ENCODE assay signal across 10 mouse cellular contexts in the genomic region with DNA sequence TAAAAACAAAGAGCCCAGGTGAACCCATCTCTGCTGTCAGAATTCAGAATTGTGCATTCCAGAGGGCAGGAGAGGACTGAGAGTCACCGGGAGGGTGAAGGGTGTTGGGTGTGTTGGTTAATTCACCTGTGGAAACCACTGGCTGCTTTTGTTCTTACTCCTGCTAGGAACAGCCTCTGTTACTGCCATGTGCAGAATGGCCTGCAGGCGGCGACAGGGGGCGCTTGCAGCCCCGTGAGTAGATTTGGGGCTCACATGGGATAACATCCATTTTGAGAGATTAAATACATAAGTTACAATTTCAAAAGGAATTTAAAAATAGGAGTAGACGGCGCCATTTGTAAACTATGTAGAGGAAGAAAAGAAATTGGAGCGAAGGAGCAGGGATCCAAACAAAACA. TPM values are rescaled to one million over a fixed set of nuclear protein-coding genes. Genes with fewer than 3 reads are reported as not detected.
DNase-seq lines count a peak whose midpoint lies in the region; ATAC-seq and TF ChIP-seq lines count a peak whose summit lies in the region.
"Had no signal": no experiment of that assay in that cellular context is flagged by ENCODE, and none has a peak within 500 bp of the region (broad histone marks: within the 10 kb centered on the region; RNA-seq: fewer than 3 reads in every experiment).

No protein-coding gene starts in this region.

- no peaks in the 10 kb centered on the region for H3K36me3 ChIP-seq in kidney, embryonic 14.5 days (ENCODE audit: control insufficient read depth, insufficient read depth, low read length)
- H3K36me3 ChIP-seq in small intestine, adult 2 months (ENCODE audit: control insufficient read depth, insufficient read depth, low read length): no peaks in the 10 kb centered on the region
- H3K36me3 ChIP-seq in midbrain, embryonic 16.5 days (ENCODE audit: control insufficient read depth, insufficient read depth, low read length): no peaks in the 10 kb centered on the region
- H3K36me3 ChIP-seq: limb, embryonic 13.5 days had no signal

- DNase-seq in kidney, adult 18-20 months: peak; percentile 27
- DNase-seq in ES-CJ7 (ENCODE audit: low read depth, low spot score): peak; percentile 76
- DNase-seq in left cerebral cortex, adult 18-20 months (ENCODE audit: low spot score in 2 of 2): no peak
- DNase-seq in right cerebral cortex, adult 18-20 months: no peak

- 36% methylated on average over 8 of the region's 8 CpGs for WGBS in kidney, embryonic 14.5 days
- WGBS in small intestine, adult 2 months: 36% methylated on average over 8 of the region's 8 CpGs
- 36% methylated on average over 8 of the region's 8 CpGs for WGBS in midbrain, embryonic 16.5 days

- H3K27ac ChIP-seq in kidney, embryonic 14.5 days (ENCODE audit: low read depth, low read length): no peak overlapping the region
- H3K27ac ChIP-seq in cortical plate, adult 2 months (ENCODE audit: insufficient read depth, low read length): no peak overlapping the region
- H3K27ac ChIP-seq in small intestine, adult 2 months (ENCODE audit: insufficient read depth, low read depth, low read length): no peak overlapping the region
- H3K27ac ChIP-seq in midbrain, embryonic 16.5 days (ENCODE audit: low read length): no peak overlapping the region
- H3K27ac ChIP-seq: limb, embryonic 13.5 days had no signal

- H3K9ac ChIP-seq in kidney, embryonic 14.5 days (ENCODE audit: low read depth, low read length): no peak overlapping the region
- no peak overlapping the region for H3K9ac ChIP-seq in midbrain, embryonic 16.5 days (ENCODE audit: low read depth, low read length)
- H3K9ac ChIP-seq: limb, embryonic 13.5 days had no signal

- no peak overlapping the region for H3K4me3 ChIP-seq in kidney, embryonic 14.5 days (ENCODE audit: low read length)
- no peak overlapping the region for H3K4me3 ChIP-seq in cortical plate, adult 2 months (ENCODE audit: insufficient read depth, low read length)
- H3K4me3 ChIP-seq in small intestine, adult 2 months (ENCODE audit: low read depth, low read length): no peak overlapping the region
- no peak overlapping the region for H3K4me3 ChIP-seq in midbrain, embryonic 16.5 days (ENCODE audit: low read depth, low read length)
- H3K4me3 ChIP-seq: limb, embryonic 13.5 days had no signal

- H3K4me1 ChIP-seq in kidney, embryonic 14.5 days (ENCODE audit: control insufficient read depth, insufficient read depth, low read length): no peaks in the 10 kb centered on the region
- no peaks in the 10 kb centered on the region for H3K4me1 ChIP-seq in cortical plate, adult 2 months (ENCODE audit: control insufficient read depth, insufficient read depth, low read length)
- no peaks in the 10 kb centered on the region for H3K4me1 ChIP-seq in small intestine, adult 2 months (ENCODE audit: control insufficient read depth, insufficient read depth, insufficient read length, low read length)
- H3K4me1 ChIP-seq in midbrain, embryonic 16.5 days (ENCODE audit: control insufficient read depth, insufficient read depth, low read length): no peaks in the 10 kb centered on the region
- H3K4me1 ChIP-seq: limb, embryonic 13.5 days had no signal

- no peak overlapping the region for H3K4me2 ChIP-seq in kidney, embryonic 14.5 days (replicated peaks; ENCODE audit: low read depth, low read length)
- H3K4me2 ChIP-seq in midbrain, embryonic 16.5 days (ENCODE audit: low read length): no peak overlapping the region
- H3K4me2 ChIP-seq: limb, embryonic 13.5 days had no signal

- H3K9me3 ChIP-seq in kidney, embryonic 14.5 days (ENCODE audit: control insufficient read depth, low read length): no peaks in the 10 kb centered on the region
- H3K9me3 ChIP-seq in midbrain, embryonic 16.5 days (replicated peaks; ENCODE audit: control insufficient read depth, low read length, poor library complexity, severe bottlenecking): no peaks in the 10 kb centered on the region
- H3K9me3 ChIP-seq: limb, embryonic 13.5 days had no signal

- no peak for TF ChIP-seq POLR2A in cortical plate, adult 2 months (IDR thresholded peaks at IDR 0.05; ENCODE audit: extremely low read depth, insufficient read depth, low read length)
- TF ChIP-seq POLR2A in small intestine, adult 2 months (IDR thresholded peaks at IDR 0.05; ENCODE audit: low read depth, low read length): no peak

- TF ChIP-seq CTCF in cortical plate, adult 2 months (IDR thresholded peaks at IDR 0.05; ENCODE audit: extremely low read depth, insufficient read depth, low read length): 0 out of 2 replicates have a peak, but pooled peaks have one; percentile 24
- peak; percentile 50; the same call in 1 of the 2 replicates for TF ChIP-seq CTCF in small intestine, adult 2 months (IDR thresholded peaks at IDR 0.05; ENCODE audit: extremely low read depth, insufficient read length, insufficient replicate concordance, low read depth, low read length)

- no peak for ATAC-seq in kidney, embryonic 14.5 days (ENCODE audit: low FRiP score, low TSS enrichment)
- ATAC-seq in midbrain, embryonic 16.5 days: no peak

- no peaks in the 10 kb centered on the region for H3K27me3 ChIP-seq in kidney, embryonic 14.5 days (ENCODE audit: control insufficient read depth, insufficient read depth, low read length)
- no peaks in the 10 kb centered on the region; the same call in 1 of the 2 replicates for H3K27me3 ChIP-seq in small intestine, adult 2 months (ENCODE audit: control insufficient read depth, insufficient read depth, low read length)
- H3K27me3 ChIP-seq in midbrain, embryonic 16.5 days (ENCODE audit: control insufficient read depth, insufficient read depth, low read depth, low read length): no peaks in the 10 kb centered on the region

RNA-seq across cellular contexts. Expression of gene Tnfsf14, which starts 13.6 kb away (rescaled TPM):
- polyA plus RNA-seq in kidney, embryonic 14.5 days (2014; fragmentation: Nextera tagmentation; extraction: Ambion mirVana): not detected in 2 replicates
- polyA plus RNA-seq in cortical plate, adult 2 months (2012; rRNA removed): 0.08 TPM in 1 of 2 replicates, not detected in the other
- 0.79 and 0.98 TPM in 2 replicates for polyA plus RNA-seq in small intestine, adult 2 months (2012; rRNA removed)
- total RNA-seq in left cerebral cortex, adult 18-20 months (2021): not detected
- not detected in 2 replicates for polyA plus RNA-seq in midbrain, embryonic 16.5 days (2015; fragmentation: Nextera tagmentation; extraction: Ambion mirVana)

RNA-seq across cellular contexts. Expression of gene Cd70, which starts 30.8 kb away (rescaled TPM):
- not detected in 2 replicates for polyA plus RNA-seq in kidney, embryonic 14.5 days (2014; fragmentation: Nextera tagmentation; extraction: Ambion mirVana)
- 0.25 and 0.29 TPM in 2 replicates for polyA plus RNA-seq in cortical plate, adult 2 months (2012; rRNA removed)
- polyA plus RNA-seq in small intestine, adult 2 months (2012; rRNA removed): not detected in 2 replicates
- total RNA-seq in left cerebral cortex, adult 18-20 months (2021): not detected
- polyA plus RNA-seq in midbrain, embryonic 16.5 days (2015; fragmentation: Nextera tagmentation; extraction: Ambion mirVana): 1.5 and 2.2 TPM in 2 replicates
- polyA plus RNA-seq: embryonic facial prominence, embryonic 14.5 days; limb, embryonic 13.5 days had no signal

RNA-seq across cellular contexts. Expression of gene C3, which starts 47.6 kb away (rescaled TPM):
- polyA plus RNA-seq in kidney, embryonic 14.5 days (2014; fragmentation: Nextera tagmentation; extraction: Ambion mirVana): 0.19 and 1.2 TPM in 2 replicates
- polyA plus RNA-seq in cortical plate, adult 2 months (2012; rRNA removed): 0.17 and 0.32 TPM in 2 replicates
- polyA plus RNA-seq in small intestine, adult 2 months (2012; rRNA removed): 17.9 and 40.9 TPM in 2 replicates
- total RNA-seq in left cerebral cortex, adult 18-20 months (2021): under 1 TPM in 1 of 2 experiments, not detected in 1; 0.84 TPM
- polyA plus RNA-seq in midbrain, embryonic 16.5 days (2015; fragmentation: Nextera tagmentation; extraction: Ambion mirVana): 1.6 and 2.8 TPM in 2 replicates

Comparison
In these comparisons a context has a peak if more than half of its experiments do, and no peak if none do; other contexts are left out.
1. DNase-seq: peak in kidney, adult 18-20 months (single experiment) and ES-CJ7 (single experiment); none in left cerebral cortex, adult 18-20 months (0 of 2) and right cerebral cortex, adult 18-20 months (single experiment).